Mouse (Mus musculus): ENCODE results near the gene Nsd2.
"Not testable (repeated sequence)": the region's sequence is repeated elsewhere in the genome, so short reads cannot be mapped to it uniquely, and the experiment has no call there.

Gene Nsd2

GRCm38 (mm10) chr5:33898671-33899070 is 78.1 kb downstream of the Nsd2 start:
- no peak for DNase-seq (ENCODE audit: low read depth, low spot score)
- peaks cover 20% of the 10 kb centered on the region for H3K36me3 ChIP-seq (ENCODE audit: control insufficient read depth, insufficient read depth, low read length, poor library complexity, severe bottlenecking)

GRCm38 (mm10) chr5:33899245-33899644 is 78.7 kb downstream of the Nsd2 start:
- DNase-seq (ENCODE audit: low read depth, low spot score), result no peak
- H3K36me3 ChIP-seq (ENCODE audit: control insufficient read depth, insufficient read depth, low read length, poor library complexity, severe bottlenecking), result peaks cover 22% of the 10 kb centered on the region
- H3K27me3 ChIP-seq (ENCODE audit: control insufficient read depth, insufficient read depth, low read length, poor library complexity, severe bottlenecking), result no peaks in the 10 kb centered on the region

More at GRCm38 (mm10) chr5:33898671-33899070, 78.1 kb downstream of the Nsd2 start:
- H3K27me3 ChIP-seq (ENCODE audit: control insufficient read depth, insufficient read depth, low read length, poor library complexity, severe bottlenecking), result no peaks in the 10 kb centered on the region

GRCm38 (mm10) chr5:33900101-33900500 is 79.6 kb downstream of the Nsd2 start:
- no peak for DNase-seq (ENCODE audit: low read depth, low spot score)
- no peaks in the 10 kb centered on the region for H3K27me3 ChIP-seq (ENCODE audit: control insufficient read depth, insufficient read depth, low read length, poor library complexity, severe bottlenecking)
- H3K36me3 ChIP-seq (ENCODE audit: control insufficient read depth, insufficient read depth, low read length, poor library complexity, severe bottlenecking), result peaks cover 22% of the 10 kb centered on the region; the same call in 1 of the 2 replicates

- DNase-seq (ENCODE audit: low read depth, low spot score), result no peak
- no peaks in the 10 kb centered on the region for H3K27me3 ChIP-seq (ENCODE audit: control insufficient read depth, insufficient read depth, low read length, poor library complexity, severe bottlenecking)
- H3K36me3 ChIP-seq (ENCODE audit: control insufficient read depth, insufficient read depth, low read length, poor library complexity, severe bottlenecking), result peaks cover 22% of the 10 kb centered on the region; the same call in 1 of the 2 replicates
These were observed 80.3 kb downstream of the Nsd2 start for GRCm38 (mm10) chr5:33900701-33901263.

GRCm38 (mm10) chr5:33901278-33901677 is 80.8 kb downstream of the Nsd2 start:
- Histone ChIP-seq H3K36me3 (ENCODE audit: control insufficient read depth, insufficient read depth, low read length, poor library complexity, severe bottlenecking) (peaks cover 22% of the 10 kb centered on the region; the same call in 1 of the 2 replicates), H3K27me3 (ENCODE audit: control insufficient read depth, insufficient read depth, low read length, poor library complexity, severe bottlenecking) (no peaks in the 10 kb centered on the region)
- DNase-seq (ENCODE audit: low read depth, low spot score), result no peak

GRCm38 (mm10) chr5:33902696-33903095 is 82.2 kb downstream of the Nsd2 start:
- no peak for DNase-seq (ENCODE audit: low read depth, low spot score)

GRCm38 (mm10) chr5:33903176-33903575 is 82.7 kb downstream of the Nsd2 start:
- peaks cover 19% of the 10 kb centered on the region; the same call in 1 of the 2 replicates for H3K36me3 ChIP-seq (ENCODE audit: control insufficient read depth, insufficient read depth, low read length, poor library complexity, severe bottlenecking)
- H3K27me3 ChIP-seq (ENCODE audit: control insufficient read depth, insufficient read depth, low read length, poor library complexity, severe bottlenecking), result no peaks in the 10 kb centered on the region
- DNase-seq (ENCODE audit: low read depth, low spot score), result no peak

More at GRCm38 (mm10) chr5:33902696-33903095, 82.2 kb downstream of the Nsd2 start:
- Histone ChIP-seq H3K36me3 (ENCODE audit: control insufficient read depth, insufficient read depth, low read length, poor library complexity, severe bottlenecking) (peaks cover 22% of the 10 kb centered on the region; the same call in 1 of the 2 replicates), H3K27me3 (ENCODE audit: control insufficient read depth, insufficient read depth, low read length, poor library complexity, severe bottlenecking) (no peaks in the 10 kb centered on the region)

- H3K36me3 ChIP-seq (ENCODE audit: control insufficient read depth, insufficient read depth, low read length, poor library complexity, severe bottlenecking), result peaks cover 16% of the 10 kb centered on the region
- DNase-seq (ENCODE audit: low read depth, low spot score); H3K27me3 ChIP-seq (ENCODE audit: control insufficient read depth, insufficient read depth, low read length, poor library complexity, severe bottlenecking): not testable (repeated sequence)
These were observed 94.5 kb downstream of the Nsd2 start for GRCm38 (mm10) chr5:33915031-33915430.

- peaks cover 17% of the 10 kb centered on the region for H3K36me3 ChIP-seq (ENCODE audit: control insufficient read depth, insufficient read depth, low read length, poor library complexity, severe bottlenecking)
These were observed 96.1 kb downstream of the Nsd2 start for GRCm38 (mm10) chr5:33916616-33917015.

GRCm38 (mm10) chr5:33919466-33919865 is 98.9 kb downstream of the Nsd2 start:
- DNase-seq (ENCODE audit: low read depth, low spot score), result no peak

More at GRCm38 (mm10) chr5:33916616-33917015, 96.1 kb downstream of the Nsd2 start:
- not testable (repeated sequence) for H3K27me3 ChIP-seq (ENCODE audit: control insufficient read depth, insufficient read depth, low read length, poor library complexity, severe bottlenecking); DNase-seq (ENCODE audit: low read depth, low spot score)

GRCm38 (mm10) chr5:33920037-33920436 is 99.5 kb downstream of the Nsd2 start:
- H3K27me3 ChIP-seq (ENCODE audit: control insufficient read depth, insufficient read depth, low read length, poor library complexity, severe bottlenecking), result no peaks in the 10 kb centered on the region
- no peak for DNase-seq (ENCODE audit: low read depth, low spot score)
- H3K36me3 ChIP-seq (ENCODE audit: control insufficient read depth, insufficient read depth, low read length, poor library complexity, severe bottlenecking), result peaks cover 16% of the 10 kb centered on the region

More at GRCm38 (mm10) chr5:33919466-33919865, 98.9 kb downstream of the Nsd2 start:
- Histone ChIP-seq H3K27me3 (ENCODE audit: control insufficient read depth, insufficient read depth, low read length, poor library complexity, severe bottlenecking) (no peaks in the 10 kb centered on the region), H3K36me3 (ENCODE audit: control insufficient read depth, insufficient read depth, low read length, poor library complexity, severe bottlenecking) (peaks cover 16% of the 10 kb centered on the region)

- H3K36me3 ChIP-seq (ENCODE audit: control insufficient read depth, insufficient read depth, low read length, poor library complexity, severe bottlenecking), result peaks cover 13% of the 10 kb centered on the region
- no peak for DNase-seq (ENCODE audit: low read depth, low spot score)
- no peaks in the 10 kb centered on the region for H3K27me3 ChIP-seq (ENCODE audit: control insufficient read depth, insufficient read depth, low read length, poor library complexity, severe bottlenecking)
These were observed 100.4 kb downstream of the Nsd2 start for GRCm38 (mm10) chr5:33920924-33921323.

GRCm38 (mm10) chr5:33921486-33922235 is 101.1 kb downstream of the Nsd2 start:
- Histone ChIP-seq H3K36me3 (ENCODE audit: control insufficient read depth, insufficient read depth, low read length, poor library complexity, severe bottlenecking) (peaks cover 10% of the 10 kb centered on the region), H3K27me3 (ENCODE audit: control insufficient read depth, insufficient read depth, low read length, poor library complexity, severe bottlenecking) (no peaks in the 10 kb centered on the region)
- DNase-seq (ENCODE audit: low read depth, low spot score), result no peak

- DNase-seq (ENCODE audit: low read depth, low spot score), result no peak
- no peaks in the 10 kb centered on the region for H3K27me3 ChIP-seq (ENCODE audit: control insufficient read depth, insufficient read depth, low read length, poor library complexity, severe bottlenecking)
- H3K36me3 ChIP-seq (ENCODE audit: control insufficient read depth, insufficient read depth, low read length, poor library complexity, severe bottlenecking), result peaks cover 10% of the 10 kb centered on the region
These were observed 102.0 kb downstream of the Nsd2 start for GRCm38 (mm10) chr5:33922566-33922965.

GRCm38 (mm10) chr5:33926170-33926569 is 105.6 kb downstream of the Nsd2 start:
- no peak for DNase-seq (ENCODE audit: low read depth, low spot score)
- Histone ChIP-seq H3K36me3 (ENCODE audit: control insufficient read depth, insufficient read depth, low read length, poor library complexity, severe bottlenecking) (peaks cover 6% of the 10 kb centered on the region; the same call in 1 of the 2 replicates), H3K27me3 (ENCODE audit: control insufficient read depth, insufficient read depth, low read length, poor library complexity, severe bottlenecking) (no peaks in the 10 kb centered on the region)
